Mouse (Mus musculus) liver, postnatal 0 days (tissue): Measurements from ENCODE around the gene Tmem176b.

Source experiments
- CTCF ChIP-seq: sonication (generic); IDR thresholded peaks from 2 replicates; pipeline ENCODE4 v1.5.1; 2016; ENCODE audit warnings: antibody characterized with exemption, low read depth
- EP300 ChIP-seq: IDR thresholded peaks from 2 replicates; pipeline ENCODE4 v1.6.1; 2016; ENCODE audit warnings: antibody characterized with exemption, low read depth, mild to moderate bottlenecking

DNA sequence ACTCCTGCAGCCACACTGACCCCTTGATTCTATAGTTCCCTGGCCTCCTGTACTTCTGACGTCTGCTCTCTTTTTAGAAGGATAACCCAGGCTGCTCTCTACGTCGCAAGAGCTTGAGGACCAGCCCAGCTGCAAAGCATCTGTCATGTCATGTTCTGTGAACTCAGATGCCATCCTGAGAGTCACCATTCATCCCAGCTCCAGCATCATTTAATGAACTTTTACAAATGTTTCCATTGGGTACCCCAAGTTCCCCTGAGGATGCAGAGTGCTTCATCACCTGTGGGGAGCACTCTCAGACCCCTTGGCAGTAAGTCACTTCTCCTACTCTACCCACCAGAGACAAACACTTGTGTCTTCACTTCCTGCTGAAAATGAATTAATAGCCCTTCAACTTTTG is 22.9 kb upstream of the Tmem176b start:
- TF ChIP-seq CTCF (no peak), EP300 (no peak)
